In the genomic region with DNA sequence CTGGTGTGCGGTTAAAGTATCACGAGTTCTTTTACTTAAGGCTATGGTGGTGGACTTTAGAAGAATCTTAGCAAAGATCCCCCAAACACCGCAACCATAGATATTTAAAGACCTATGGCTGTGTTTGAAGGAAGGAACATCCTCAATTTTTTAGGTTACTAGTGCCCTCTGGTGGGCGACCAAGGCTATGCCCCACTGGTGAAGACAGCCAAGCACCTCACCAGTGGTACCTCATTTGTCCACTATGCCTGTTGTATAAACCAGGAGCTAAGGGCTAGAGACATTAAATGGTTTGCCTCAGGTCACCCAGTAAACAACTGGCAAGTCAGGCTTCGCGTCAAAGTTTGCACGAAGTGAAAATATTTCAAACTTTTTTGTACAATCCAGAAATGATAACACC, we compare ENCODE assay signal across 9 mouse cellular contexts. TPM values are rescaled to one million over a fixed set of nuclear protein-coding genes. Genes with fewer than 3 reads are reported as not detected.
DNase-seq lines count a peak whose midpoint lies in the region; ATAC-seq and TF ChIP-seq lines count a peak whose summit lies in the region.
"Had no signal": no experiment of that assay in that cellular context is flagged by ENCODE, and none has a peak within 500 bp of the region (broad histone marks: within the 10 kb centered on the region; RNA-seq: fewer than 3 reads in every experiment).

No protein-coding gene starts in this region.

- peak; percentile 61 for DNase-seq in liver
- DNase-seq in liver, embryonic 11.5 days (ENCODE audit: low spot score): no peak
- peak; percentile 57 for DNase-seq in embryonic facial prominence, embryonic 14.5 days (ENCODE audit: low spot score)
- DNase-seq in layer of hippocampus, adult 9-11 months: peak; percentile 42
- peak; percentile 82 for DNase-seq in mesoderm, embryonic 11.5 days (ENCODE audit: low read depth, low spot score)
- DNase-seq in skeletal muscle tissue, adult 2 months (ENCODE audit: low read depth, low spot score): peak; percentile 27

- no peak overlapping the region for H3K27ac ChIP-seq in liver, embryonic 11.5 days (ENCODE audit: low read depth, low read length)
- no peak overlapping the region for H3K27ac ChIP-seq in bone marrow, adult 2 months (ENCODE audit: control insufficient read depth, insufficient read depth, low read depth, low read length, poor library complexity)
- H3K27ac ChIP-seq in embryonic facial prominence, embryonic 14.5 days (replicated peaks; ENCODE audit: low read depth, low read length): no peak overlapping the region
- H3K27ac ChIP-seq: embryonic facial prominence, embryonic 12.5 days had no signal

- TF ChIP-seq CTCF in bone marrow, adult 2 months (IDR thresholded peaks at IDR 0.05; ENCODE audit: control insufficient read depth, insufficient read depth, low read length): peak; percentile 65

- no peaks in the 10 kb centered on the region for H3K4me1 ChIP-seq in liver, embryonic 11.5 days (replicated peaks; ENCODE audit: control insufficient read depth, insufficient read depth, low read length)
- no peaks in the 10 kb centered on the region for H3K4me1 ChIP-seq in bone marrow, adult 2 months (ENCODE audit: control insufficient read depth, insufficient read depth, low read length)
- no peaks in the 10 kb centered on the region for H3K4me1 ChIP-seq in embryonic facial prominence, embryonic 14.5 days (ENCODE audit: control insufficient read depth, insufficient read depth, low read length)
- H3K4me1 ChIP-seq: embryonic facial prominence, embryonic 12.5 days had no signal

- no peak overlapping the region for H3K9ac ChIP-seq in liver, embryonic 11.5 days (ENCODE audit: low read depth, low read length)
- no peak overlapping the region for H3K9ac ChIP-seq in embryonic facial prominence, embryonic 14.5 days (ENCODE audit: low read depth, low read length)
- H3K9ac ChIP-seq: embryonic facial prominence, embryonic 12.5 days had no signal

- no peak overlapping the region for H3K4me2 ChIP-seq in liver, embryonic 11.5 days
- no peak overlapping the region for H3K4me2 ChIP-seq in embryonic facial prominence, embryonic 14.5 days (ENCODE audit: low read depth, low read length)
- H3K4me2 ChIP-seq: embryonic facial prominence, embryonic 12.5 days had no signal

- H3K36me3 ChIP-seq in liver, embryonic 11.5 days (ENCODE audit: control insufficient read depth, insufficient read depth, low read length): peaks cover 17% of the 10 kb centered on the region; the same call in 1 of the 2 replicates
- peaks cover 65% of the 10 kb centered on the region for H3K36me3 ChIP-seq in embryonic facial prominence, embryonic 14.5 days (ENCODE audit: control insufficient read depth, insufficient read depth, low read length)

- H3K27me3 ChIP-seq in liver, embryonic 11.5 days (replicated peaks; ENCODE audit: control insufficient read depth, insufficient read depth, low read length): no peaks in the 10 kb centered on the region
- no peaks in the 10 kb centered on the region for H3K27me3 ChIP-seq in embryonic facial prominence, embryonic 14.5 days (replicated peaks; ENCODE audit: control insufficient read depth, insufficient read depth, low read length)
- H3K27me3 ChIP-seq: embryonic facial prominence, embryonic 12.5 days had no signal

- H3K9me3 ChIP-seq in liver, embryonic 11.5 days (ENCODE audit: control insufficient read depth, low read length): no peaks in the 10 kb centered on the region
- no peaks in the 10 kb centered on the region for H3K9me3 ChIP-seq in embryonic facial prominence, embryonic 14.5 days (ENCODE audit: control insufficient read depth, low read length)
- H3K9me3 ChIP-seq: embryonic facial prominence, embryonic 12.5 days had no signal

- no peak for TF ChIP-seq POLR2A in bone marrow, adult 2 months (IDR thresholded peaks at IDR 0.05; ENCODE audit: borderline replicate concordance, control insufficient read depth, low read depth, low read length)

- no peak overlapping the region for H3K4me3 ChIP-seq in liver, embryonic 11.5 days (ENCODE audit: low read depth, low read length)
- no peak overlapping the region for H3K4me3 ChIP-seq in bone marrow, adult 2 months (replicated peaks; ENCODE audit: control insufficient read depth, low read depth, low read length)
- H3K4me3 ChIP-seq in embryonic facial prominence, embryonic 14.5 days (ENCODE audit: low read depth, low read length): no peak overlapping the region
- H3K4me3 ChIP-seq: embryonic facial prominence, embryonic 12.5 days had no signal

- 65% methylated on average over 7 of the region's 7 CpGs for WGBS in liver, embryonic 11.5 days
- WGBS in bone marrow, adult 2 months: 72% methylated on average over 7 of the region's 7 CpGs
- 59% methylated on average over 7 of the region's 7 CpGs for WGBS in embryonic facial prominence, embryonic 14.5 days

- ATAC-seq in liver, embryonic 11.5 days (replicated peaks; ENCODE audit: low FRiP score): no peak; the same call in 1 of the 2 replicates
- peak; percentile 70 for ATAC-seq in embryonic facial prominence, embryonic 14.5 days (ENCODE audit: low read depth)
- ATAC-seq in hematopoietic stem cell, adult 5-6 weeks (replicated peaks in 1 of 2; ENCODE audit: insufficient read depth in 1 of 2, low FRiP score in 2 of 2, low TSS enrichment in 1 of 2, low read depth in 1 of 2, poor library complexity in 2 of 2, severe bottlenecking in 2 of 2): peak; percentile 70 to 78; a peak in 3 of 4 replicates

RNA-seq across cellular contexts. Expression of a gene that starts 47.6 kb away (rescaled TPM):
- polyA plus RNA-seq in liver, embryonic 11.5 days (2014; fragmentation: Nextera tagmentation; extraction: Ambion mirVana): 40.6 and 41.9 TPM in 2 replicates
- polyA plus RNA-seq in bone marrow, adult 2 months (2011; ENCODE audit: insufficient read depth, insufficient read length, low replicate concordance, missing spikeins): 33.1 and 66.0 TPM in 2 replicates
- polyA plus RNA-seq in embryonic facial prominence, embryonic 14.5 days (2014; fragmentation: Nextera tagmentation; extraction: Ambion mirVana): 33.4 and 40.3 TPM in 2 replicates
- total RNA-seq in hematopoietic stem cell, adult 5-6 weeks (2017): 135 and 150 TPM in 2 replicates
